Mouse (Mus musculus) spleen, postnatal 10 days (tissue): ENCODE measurements around the gene Olfr27.

Experiments
- DNase-seq, 2 experiments: peaks; one replicate each; pipeline ENCODE4 v3.0.0; 2021 to 2022; ENCODE audit warnings: low spot score in 2 of 2

The Olfr27 gene

DNA sequence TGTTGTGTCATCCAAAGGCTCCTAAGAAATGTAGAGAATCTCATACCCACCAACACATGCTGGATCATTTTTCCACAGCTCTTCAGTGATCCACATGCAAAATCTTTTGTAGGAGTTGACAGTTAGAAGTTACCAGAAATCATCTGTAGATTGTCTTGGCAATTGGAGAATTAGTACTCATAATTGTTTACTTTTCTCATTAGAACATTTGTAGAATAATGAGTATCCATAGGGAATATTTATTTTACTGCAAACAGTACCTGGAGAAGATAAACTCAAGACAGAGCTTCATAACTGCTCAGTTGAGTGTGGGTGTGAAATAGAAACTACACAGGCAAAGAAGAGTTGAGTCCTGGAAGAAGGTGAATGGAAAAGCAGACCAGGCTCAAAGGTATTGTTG is at the start of gene Olfr27:
TSS of gene Olfr27 (plus strand) at position 301 of the 400 bp plus-strand sequence.
- no peak for DNase-seq

DNA sequence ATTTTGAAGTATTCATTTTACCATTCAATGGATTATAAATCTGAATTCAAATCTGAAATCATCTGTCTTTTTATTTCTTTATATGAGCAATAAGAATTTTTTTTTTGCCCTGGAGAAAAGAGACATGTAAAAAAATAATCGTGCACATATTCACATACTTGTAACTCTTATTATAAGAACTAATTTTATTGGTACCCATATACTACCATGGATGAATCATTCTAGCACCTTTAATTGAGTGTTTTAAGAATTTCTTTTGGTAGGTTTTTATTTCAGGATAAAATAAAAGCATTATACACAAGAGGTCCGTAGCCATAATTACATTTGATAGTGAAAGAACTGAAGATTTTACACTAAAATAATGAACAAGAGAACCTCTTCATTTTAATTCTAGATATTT is 49.1 kb upstream of the Olfr27 start, which contains the start of gene Olfr938:
TSS of gene Olfr938 (minus strand) at position 101 of the 400 bp plus-strand sequence.
- DNase-seq, result no peak

DNA sequence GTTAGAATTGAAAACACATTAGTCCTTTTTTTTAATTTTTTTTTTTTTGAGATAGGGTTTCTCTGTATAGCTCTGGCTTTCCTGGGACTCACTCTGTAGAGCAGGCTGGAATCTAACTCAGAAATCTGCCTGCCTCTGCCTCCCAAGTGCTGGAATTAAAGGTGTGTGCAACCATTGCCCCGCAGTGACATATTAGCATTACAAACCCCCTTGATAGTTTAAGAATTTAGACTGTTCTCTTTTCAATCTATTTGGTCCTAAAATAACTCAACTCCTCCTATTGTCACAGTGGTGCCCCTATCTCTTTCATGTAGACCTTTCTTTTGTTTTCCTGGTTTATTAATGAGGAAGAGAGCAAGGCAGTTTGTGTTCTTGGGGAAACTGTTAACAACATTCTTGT is 605 bp upstream of the Olfr27 start:
- no peak for DNase-seq

DNA sequence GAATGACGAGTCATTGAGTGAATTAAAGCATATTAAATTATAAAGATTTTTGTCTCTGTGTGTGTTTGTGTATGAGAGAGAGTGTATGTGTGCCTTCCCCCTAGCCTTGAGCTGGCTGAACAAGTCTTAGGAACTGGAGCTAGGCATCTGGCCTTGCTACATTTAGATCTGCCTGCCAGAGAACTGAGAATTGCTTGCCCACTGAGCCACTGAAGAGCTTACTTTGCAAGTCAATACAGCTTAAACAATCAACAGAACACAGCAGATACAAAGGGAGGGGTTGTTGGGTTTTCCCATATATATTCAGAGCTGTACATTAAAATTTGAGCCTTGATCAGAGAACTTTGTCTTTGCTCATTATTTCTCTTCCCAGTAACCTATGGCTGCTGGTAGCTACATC is 24.5 kb downstream of the Olfr27 start:
- DNase-seq, result no peak

DNA sequence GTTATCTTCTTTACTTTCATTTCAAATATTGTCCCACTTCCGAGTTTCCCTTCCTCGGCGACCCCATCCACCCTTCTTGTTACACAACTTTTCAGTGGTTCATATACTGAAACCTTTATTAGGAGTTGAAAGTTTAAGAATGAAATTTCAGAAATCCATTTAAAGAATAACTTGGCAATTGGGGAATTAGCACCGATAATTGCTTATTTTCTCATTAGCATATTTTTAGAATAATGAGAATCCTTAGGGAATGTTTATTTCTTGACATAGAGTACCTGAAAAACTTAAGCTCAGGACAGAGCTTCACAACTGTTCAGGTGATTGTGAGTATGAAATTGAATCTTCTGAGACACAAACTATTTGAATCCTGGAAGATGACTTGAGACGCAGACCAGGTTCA is 38.1 kb downstream of the Olfr27 start, which contains the start of gene Olfr943:
TSS of gene Olfr943 (plus strand) at position 301 of the 400 bp plus-strand sequence.
- DNase-seq, result no peak
